Mouse (Mus musculus) NIH3T3 (cell line): ENCODE data around the gene Fbp2.
A peak's percentile ranks its signal among the peaks of the same experiment; 100 is the strongest.
"Not testable (repeated sequence)": the region's sequence is repeated elsewhere in the genome, so short reads cannot be mapped to it uniquely, and the experiment has no call there.

Source experiments
- DNase-seq: peaks from one replicate; pipeline ENCODE4 v3.0.0-alpha.2; 2012; ENCODE audit warnings: low read depth

Fbp2 gene

DNA sequence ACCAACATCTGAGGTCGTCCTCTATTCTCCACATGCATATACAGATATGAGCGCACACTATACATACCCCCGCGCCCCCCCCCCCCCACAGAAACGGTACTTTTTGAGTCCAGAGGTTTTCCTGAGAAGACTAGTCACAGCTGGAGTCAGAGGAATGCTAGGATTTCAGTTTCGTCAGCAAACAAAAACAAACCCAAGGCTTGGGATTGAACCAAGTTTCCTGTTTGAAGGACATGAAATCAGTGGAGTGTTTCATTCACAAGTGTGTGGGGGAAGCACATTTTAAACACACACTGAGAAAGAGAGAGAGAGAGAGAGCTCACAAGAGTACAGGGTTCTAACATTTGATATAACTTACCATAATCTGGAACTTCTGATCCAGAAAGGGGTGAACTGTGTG, 5.5 kb upstream of the Fbp2 start:
- DNase-seq = peak; percentile 13

DNA sequence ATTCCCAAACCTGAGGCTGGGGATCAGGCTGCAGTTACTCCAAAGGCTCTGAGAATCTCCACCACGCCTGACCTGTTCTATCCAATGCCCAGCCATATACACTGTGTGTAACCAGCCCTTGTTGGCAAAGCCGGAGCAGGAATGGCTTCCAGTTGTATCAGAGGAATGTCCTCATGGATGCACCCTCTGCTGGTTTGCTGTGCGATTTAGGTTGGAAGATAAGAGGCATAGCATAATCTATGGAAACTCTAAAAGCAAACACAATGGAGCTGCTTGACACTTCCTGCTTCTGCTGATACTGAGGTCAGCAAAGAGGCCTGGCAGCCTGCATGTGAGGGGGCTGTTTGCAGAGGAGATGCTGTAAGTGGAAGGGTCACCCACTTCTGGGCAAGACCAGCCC, 4.7 kb upstream of the Fbp2 start:
- no peak for DNase-seq

DNA sequence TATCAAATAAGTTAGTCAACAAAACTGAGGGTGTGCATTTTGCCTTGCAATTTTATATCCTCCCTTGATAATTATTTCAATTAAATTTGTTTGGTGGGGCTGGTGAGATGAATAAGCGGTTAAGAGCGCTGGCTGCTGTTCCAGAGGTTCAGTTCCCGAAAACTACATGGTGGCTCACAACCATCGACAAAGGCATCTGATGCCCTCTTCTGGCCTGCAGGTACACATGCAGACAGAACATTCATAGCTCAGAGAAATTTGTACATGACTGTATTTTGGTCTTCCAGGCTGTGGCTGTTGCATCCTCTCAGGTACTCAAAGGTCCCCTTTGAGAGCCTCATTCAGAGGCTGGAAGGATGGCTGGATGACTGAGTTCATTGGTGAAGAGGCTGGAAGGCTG, 1.8 kb upstream of the Fbp2 start:
- DNase-seq = no peak

DNA sequence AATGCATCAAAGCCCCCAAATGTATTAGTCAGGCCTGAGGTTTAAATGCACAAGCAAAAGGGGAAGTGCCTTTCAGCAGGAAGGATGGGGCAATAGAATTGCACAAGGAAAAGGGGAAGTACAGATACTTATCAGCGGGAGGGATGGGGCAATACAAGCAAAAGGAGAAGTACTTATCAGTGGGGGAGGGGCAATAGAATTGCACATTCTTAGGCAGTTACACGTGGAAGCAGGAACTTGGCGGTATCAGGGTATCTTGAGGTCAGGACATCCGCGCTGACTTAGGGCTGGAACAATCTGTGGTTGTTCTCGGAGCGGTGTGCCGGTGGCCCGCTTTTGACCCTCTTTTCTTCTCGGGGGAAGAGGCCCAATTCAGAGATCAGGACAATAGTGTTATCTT, 1.0 kb upstream of the Fbp2 start:
- DNase-seq = not testable (repeated sequence)

DNA sequence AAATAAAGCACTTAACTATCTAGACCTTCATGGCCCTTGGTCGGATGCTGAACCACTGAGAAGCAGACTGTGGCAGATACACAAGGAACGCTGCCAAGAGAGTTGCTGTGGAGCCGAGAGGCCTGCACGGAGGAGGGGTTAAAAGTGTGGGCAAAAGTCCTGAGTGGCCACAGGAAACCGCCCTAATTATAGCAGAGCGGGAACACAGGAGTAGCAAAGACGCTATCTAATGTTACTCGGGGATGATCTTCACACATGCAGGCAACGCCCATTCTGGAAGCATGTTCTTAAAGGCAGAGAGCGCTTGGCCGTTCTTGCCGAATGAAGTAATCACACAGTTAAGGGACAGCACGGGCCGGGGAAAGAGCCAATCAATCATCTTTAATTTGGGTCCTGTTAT, 1.4 kb downstream of the Fbp2 start:
- DNase-seq = no peak

DNA sequence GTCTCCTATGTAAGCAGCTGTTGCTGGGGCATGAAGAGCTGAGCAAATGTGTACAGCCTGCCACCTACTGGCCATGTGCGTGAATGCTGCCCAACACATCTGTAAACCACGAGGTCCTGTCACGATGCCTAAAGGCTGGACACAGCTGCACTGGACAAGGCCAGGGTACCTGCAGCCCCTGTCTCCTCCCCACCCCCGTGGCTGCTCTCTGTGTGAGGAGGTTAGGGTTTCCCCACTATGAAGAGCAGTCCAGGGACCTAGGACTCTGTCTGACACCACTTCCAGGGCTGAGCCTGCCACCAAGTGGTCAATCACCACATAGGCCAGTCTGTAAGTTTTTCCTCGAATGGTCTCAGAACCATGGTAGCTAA, 1.9 kb downstream of the Fbp2 start:
- peak; percentile 90 for DNase-seq

DNA sequence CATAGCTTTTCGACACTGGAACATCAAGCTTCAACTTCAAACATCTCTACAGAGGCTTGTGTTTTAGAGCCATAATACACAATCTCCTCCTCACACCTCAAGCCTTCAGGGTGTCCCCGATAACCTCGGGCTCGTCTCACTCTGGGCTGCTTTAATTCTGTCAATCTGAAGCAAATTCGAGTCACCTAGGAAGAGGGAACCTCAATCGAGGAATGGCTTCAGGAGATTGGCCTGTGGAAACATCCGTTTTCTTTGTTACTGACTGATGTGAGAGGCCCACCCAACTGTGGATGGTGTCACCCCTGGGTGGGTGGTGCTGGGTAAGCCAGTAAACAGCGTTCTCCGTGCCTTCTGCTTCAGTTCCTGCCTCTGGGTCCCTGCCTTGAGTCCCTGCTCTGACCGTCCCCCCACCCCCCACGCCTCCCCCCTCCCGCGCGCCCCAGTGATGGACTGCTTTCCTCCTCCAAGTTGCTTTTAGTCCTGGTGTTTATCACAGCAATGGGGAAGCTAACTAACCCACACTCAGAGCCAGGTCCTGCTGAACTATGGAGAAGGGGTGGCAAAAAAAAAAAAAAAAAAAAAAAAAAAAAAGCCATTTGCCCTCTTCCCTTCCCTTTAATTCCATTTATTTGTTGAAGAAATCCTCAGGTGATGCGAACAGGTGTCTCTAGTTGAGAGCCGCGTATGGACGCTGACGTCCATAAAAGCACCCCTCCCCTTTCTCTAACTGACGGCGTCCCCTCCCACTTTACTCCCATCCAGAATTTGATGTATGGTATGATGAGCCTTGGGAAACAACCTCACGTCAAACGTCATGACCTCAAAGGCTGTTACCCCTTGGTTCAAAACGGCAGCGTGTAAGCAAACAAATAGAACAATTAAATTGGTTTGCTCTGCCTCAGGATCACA, 2.6 kb downstream of the Fbp2 start:
- DNase-seq = no peak

DNA sequence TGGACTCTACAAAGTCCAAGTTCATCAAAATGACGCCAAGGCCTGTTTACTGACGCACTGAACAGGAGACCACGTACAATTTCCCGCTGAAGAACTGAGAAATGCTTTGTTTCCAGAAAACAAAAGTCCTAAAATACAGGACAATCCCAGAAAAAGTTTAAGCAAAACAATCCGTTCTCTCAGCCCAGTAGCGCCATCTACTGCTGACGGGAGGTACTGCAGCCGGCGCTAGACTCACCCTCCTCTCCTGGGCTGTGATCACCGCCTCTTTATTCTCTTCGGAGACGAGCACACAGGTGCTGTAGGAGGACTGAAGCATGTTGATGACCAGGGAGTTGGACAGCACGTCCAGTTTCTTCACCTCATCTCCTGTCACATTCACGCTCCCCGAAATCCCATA, 3.6 kb downstream of the Fbp2 start:
- DNase-seq = peak; percentile 77

DNA sequence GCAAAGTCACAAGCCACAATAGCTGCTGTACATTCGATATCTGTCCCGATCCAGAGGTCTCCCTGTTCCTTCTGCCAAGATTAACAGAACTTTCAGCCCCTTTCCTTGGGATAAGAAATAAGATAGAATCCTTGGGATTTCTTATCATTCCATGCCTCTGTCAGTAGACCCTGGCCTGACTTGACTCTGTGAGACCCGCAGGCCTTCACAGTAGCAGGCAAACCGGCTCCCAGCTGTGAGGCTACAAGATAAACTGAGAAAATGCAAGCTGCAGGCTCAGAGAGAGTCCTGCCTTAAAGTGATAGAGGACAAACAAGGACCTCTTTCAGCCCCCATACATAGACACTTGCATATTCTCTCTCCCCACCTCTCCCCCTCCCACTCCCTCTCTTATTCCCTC, 24.9 kb downstream of the Fbp2 start:
- no peak for DNase-seq

DNA sequence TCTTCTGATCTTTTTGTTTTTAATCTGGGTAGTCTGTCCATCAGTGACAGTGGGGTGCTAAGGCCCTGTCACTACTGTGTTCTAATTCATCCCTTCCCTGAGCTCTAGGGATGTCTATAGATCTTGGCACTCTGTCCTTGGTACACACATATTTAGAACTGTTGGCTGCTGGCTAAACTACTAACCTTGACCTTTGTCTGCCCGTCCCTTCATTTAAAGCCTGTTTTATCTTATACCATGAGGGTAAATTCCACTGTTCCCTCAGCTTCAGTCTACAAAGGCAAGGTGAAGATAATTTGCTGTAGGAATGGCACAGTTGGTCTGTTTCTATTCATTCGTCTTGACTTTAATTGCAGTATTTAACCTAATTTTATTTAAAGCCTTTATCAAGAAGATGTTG, 26.0 kb downstream of the Fbp2 start:
- no peak for DNase-seq

DNA sequence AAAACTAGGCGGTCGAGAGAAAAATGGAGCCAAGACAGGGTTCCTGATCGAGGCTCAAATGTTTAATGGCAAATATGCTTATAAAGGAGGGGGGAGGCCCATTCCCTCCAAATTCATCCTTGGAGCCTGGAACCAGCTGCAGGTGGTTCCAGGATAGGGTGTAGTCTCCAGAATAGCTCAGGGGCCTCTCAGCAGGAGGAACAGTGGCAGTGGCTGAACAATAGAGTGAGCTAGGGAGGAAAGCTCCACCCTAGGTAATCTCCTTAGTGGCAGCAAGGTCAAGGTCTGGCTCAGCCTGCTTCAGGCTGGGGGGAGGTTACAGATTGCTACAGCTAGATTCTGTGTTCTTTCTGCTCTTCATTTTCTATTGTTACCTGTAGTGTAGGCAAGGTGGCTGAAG, 42.5 kb downstream of the Fbp2 start:
- not testable (repeated sequence) for DNase-seq

DNA sequence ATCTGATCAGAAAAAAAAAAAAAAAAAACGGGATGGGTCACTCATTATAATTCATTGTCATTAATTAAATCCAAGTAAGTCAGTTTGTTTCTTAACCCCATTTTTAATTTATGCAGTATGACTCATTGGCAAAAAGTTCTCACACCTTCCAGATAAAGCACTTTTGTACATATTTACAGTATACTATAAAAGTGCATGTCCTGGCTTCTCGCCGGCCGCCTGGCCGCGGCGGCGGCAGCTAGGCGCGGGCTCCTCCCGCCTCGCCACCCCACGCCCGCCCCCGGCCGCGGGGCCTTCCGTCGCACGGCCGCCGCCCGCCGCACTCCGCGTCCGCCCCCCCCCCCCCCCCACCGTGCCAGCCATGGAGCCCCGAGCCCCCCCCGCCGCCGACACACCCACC, 45.5 kb downstream of the Fbp2 start:
- no peak for DNase-seq

DNA sequence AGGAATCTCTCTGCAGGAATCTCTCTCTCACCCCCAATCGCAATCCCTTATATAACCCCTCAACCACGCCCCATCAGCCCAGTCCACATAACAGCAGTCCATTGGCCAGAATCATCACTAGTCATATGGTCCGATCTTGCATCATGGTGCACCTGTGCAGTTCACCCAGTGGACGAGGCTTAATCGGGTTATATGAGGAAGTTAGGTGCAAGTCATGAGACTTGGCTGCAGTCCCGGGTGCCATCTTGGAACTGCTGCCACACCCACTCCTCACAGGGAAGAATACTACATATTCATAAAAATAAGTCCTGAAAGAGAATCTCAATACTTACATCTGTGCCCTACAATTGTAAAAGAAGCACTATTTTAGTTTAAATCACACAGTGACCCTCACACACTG, 50.2 kb downstream of the Fbp2 start:
- peak; percentile 4 for DNase-seq
